Mouse (Mus musculus): ENCODE data around the gene Olfr98. TPM values are rescaled to one million over a fixed set of nuclear protein-coding genes. Genes with fewer than 3 reads are reported as not detected.

The Olfr98 gene
- total RNA-seq, 2 experiments from 2014 or later = not detected

Other genes with a start within 250 kb of the Olfr98 start
- not detected for gene Mog, start 240.4 kb downstream of the Olfr98 start, total RNA-seq (2021)
- gene Gabbr1, start 217.8 kb downstream of the Olfr98 start, total RNA-seq (2021) = 10 to 100 TPM; 16.9 TPM
- gene Olfr90, start 175.2 kb downstream of the Olfr98 start, total RNA-seq (2021) = not detected
- gene Olfr91, start 165.5 kb downstream of the Olfr98 start, total RNA-seq (2021) = not detected
- gene Olfr92, start 143.7 kb downstream of the Olfr98 start, total RNA-seq (2021) = not detected
- gene Olfr93, start 102.3 kb downstream of the Olfr98 start, total RNA-seq (2021) = not detected
- under 1 TPM in 1 of 2 experiments, not detected in 1; 0.80 TPM for gene Ubd, start 69.9 kb downstream of the Olfr98 start, total RNA-seq (2021)
- not detected for gene Olfr94, start 62.8 kb downstream of the Olfr98 start, total RNA-seq (2021)
- gene Olfr95, start 50.6 kb downstream of the Olfr98 start, total RNA-seq (2021) = not detected
- not detected for gene Olfr96, start 43.6 kb downstream of the Olfr98 start, total RNA-seq (2021)
- gene Olfr97, start 26.4 kb downstream of the Olfr98 start, total RNA-seq (2021) = not detected
- 1 to 10 TPM; 2.3 to 2.4 TPM for gene H2-M3, start 6.5 kb upstream of the Olfr98 start, total RNA-seq (2021)
- gene Olfr99, start 19.7 kb upstream of the Olfr98 start, total RNA-seq (2021) = not detected
- not detected for gene Olfr101, start 40.6 kb upstream of the Olfr98 start, total RNA-seq (2021)
- gene Olfr102, start 53.3 kb upstream of the Olfr98 start, total RNA-seq (2021) = not detected
- not detected for gene Olfr103, start 75.9 kb upstream of the Olfr98 start, total RNA-seq (2021)
- gene Olfr104-ps, start 95.8 kb upstream of the Olfr98 start, total RNA-seq (2021) = not detected
- not detected for gene Olfr105-ps, start 115.3 kb upstream of the Olfr98 start, total RNA-seq (2021)
- not detected for gene Olfr106-ps, start 126.6 kb upstream of the Olfr98 start, total RNA-seq (2021)
- gene Olfr107, start 135.5 kb upstream of the Olfr98 start, total RNA-seq (2021) = not detected
- not detected for gene Olfr108, start 181.7 kb upstream of the Olfr98 start, total RNA-seq (2021)
- not detected for gene Olfr109, start 195.2 kb upstream of the Olfr98 start, total RNA-seq (2021)
- gene H2-M2, start 219.8 kb upstream of the Olfr98 start, total RNA-seq (2021) = under 1 TPM in 1 of 2 experiments, not detected in 1; 0.49 TPM
- not detected for gene Olfr110, start 228.7 kb upstream of the Olfr98 start, total RNA-seq (2021)
- not detected for gene Olfr111, start 244.3 kb upstream of the Olfr98 start, total RNA-seq (2021)

Data from heart, postnatal 14 days (tissue).